Mouse (Mus musculus) cerebellum, postnatal 10 days (tissue): ENCODE measurements around the gene Olfr477.
"Not testable (repeated sequence)": the region's sequence is repeated elsewhere in the genome, so short reads cannot be mapped to it uniquely, and the experiment has no call there.

ENCODE experiments used
- DNase-seq, 2 experiments: peaks; one replicate each; pipeline ENCODE4 v3.0.0; 2021; ENCODE audit warnings: mixed read lengths in 2 of 2

The Olfr477 gene

GRCm38 (mm10) chr7:107986393-107986792 is at the start of gene Olfr477:
Olfr477 (plus strand) TSS chr7:107986693.
- no peak for DNase-seq

GRCm38 (mm10) chr7:107952539-107952938 is 34.0 kb upstream of the Olfr477 start:
- not testable (repeated sequence) for DNase-seq

- DNase-seq, result no peak
Measured at GRCm38 (mm10) chr7:107954343-107954742, 32.1 kb upstream of the Olfr477 start, which contains the start of gene Olfr474. Olfr474 (plus strand) TSS chr7:107954643.

- no peak for DNase-seq
Measured at GRCm38 (mm10) chr7:107964503-107964902, 22.0 kb upstream of the Olfr477 start, which contains the start of gene Olfr476. Olfr476 (plus strand) TSS chr7:107964803.

- not testable (repeated sequence) for DNase-seq
Measured at GRCm38 (mm10) chr7:108014256-108014655, 27.8 kb downstream of the Olfr477 start.

- DNase-seq, result no peak
Measured at GRCm38 (mm10) chr7:108033889-108034288, 47.4 kb downstream of the Olfr477 start, which contains the start of gene Olfr478. Olfr478 (minus strand) TSS chr7:108033989.
